Mouse (Mus musculus) lung, postnatal 0 days (tissue): ENCODE measurements around the gene Myo10. TPM values are rescaled to one million over a fixed set of nuclear protein-coding genes. Genes with fewer than 3 reads are reported as not detected.
A peak's percentile ranks its signal among the peaks of the same experiment; 100 is the strongest.

Experiments
- ATAC-seq: fragments of 200-750 bp; cut with Nextera tagmentation; 2 replicates; pipeline ENCODE4 v1.8.0; 2017; ENCODE audit warnings: moderate library complexity
- DNase-seq: peaks from one replicate; pipeline ENCODE4 v3.0.0-alpha.2; 2016; ENCODE audit warnings: low spot score
- H3K27ac ChIP-seq: fragments of 300-500 bp; sonication (generic); 2 replicates; pipeline ENCODE4 v1.5.1; 2014; ENCODE audit warnings: antibody characterized with exemption, mild to moderate bottlenecking, low read length, mixed read lengths
- H3K27me3 ChIP-seq: fragments of 300-500 bp; sonication (generic); replicated peaks from 2 replicates; pipeline ENCODE4 v1.6.1; 2014; ENCODE audit warnings: low read length, mixed read lengths; ENCODE audit not compliant: insufficient read depth
- H3K36me3 ChIP-seq: fragments of 300-500 bp; sonication (generic); 2 replicates; pipeline ENCODE4 v1.6.1; 2014; ENCODE audit warnings: low read length, mixed read lengths; ENCODE audit not compliant: insufficient read depth
- H3K4me1 ChIP-seq: fragments of 300-500 bp; sonication (generic); 2 replicates; pipeline ENCODE4 v1.6.1; 2014; ENCODE audit warnings: antibody characterized with exemption, low read depth, low read length, mixed read lengths; ENCODE audit not compliant: insufficient read depth
- H3K4me2 ChIP-seq: fragments of 300-500 bp; sonication (generic); replicated peaks from 2 replicates; pipeline ENCODE4 v1.6.1; 2014; ENCODE audit warnings: low read depth, mild to moderate bottlenecking, low read length, moderate library complexity, mixed read lengths
- H3K4me3 ChIP-seq: fragments of 300-500 bp; sonication (generic); 2 replicates; pipeline ENCODE4 v1.5.1; 2014; ENCODE audit warnings: low read depth, low read length
- H3K9ac ChIP-seq: fragments of 300-500 bp; sonication (generic); replicated peaks from 2 replicates; pipeline ENCODE4 v1.6.1; 2014; ENCODE audit warnings: low read depth, mild to moderate bottlenecking
- H3K9me3 ChIP-seq: fragments of 300-500 bp; sonication (generic); 2 replicates; pipeline ENCODE4 v1.6.1; 2016; ENCODE audit warnings: low read length, mixed read lengths
- CTCF ChIP-seq: IDR thresholded peaks from 2 replicates; pipeline ENCODE4 v1.5.1; 2016; ENCODE audit warnings: antibody characterized with exemption, mild to moderate bottlenecking
- EP300 ChIP-seq: IDR thresholded peaks from 2 replicates; pipeline ENCODE4 v1.6.1; 2016; ENCODE audit warnings: antibody characterized with exemption, mild to moderate bottlenecking, control low read depth
- WGBS: fragments of 180-500 bp; shearing (Covaris S2); extraction: QIAGEN DNeasy Blood & Tissue Kit; methylation state at CpG from one replicate; pipeline ENCODE4 v1.1.7; 2014; 5-methylcytosine and 5-hydroxymethylcytosine counted together
- polyA plus RNA-seq: library from polyadenylated mRNA; unstranded; fragments of >200 nt; fragmentation: Nextera tagmentation; extraction: Ambion mirVana; gene quantifications from 2 replicates; pipeline ENCODE4 v1.2.1, GENCODE M21; 2015

Myo10 gene
- polyA plus RNA-seq, 1 experiment from 2014 or later: 17.3 TPM

DNA sequence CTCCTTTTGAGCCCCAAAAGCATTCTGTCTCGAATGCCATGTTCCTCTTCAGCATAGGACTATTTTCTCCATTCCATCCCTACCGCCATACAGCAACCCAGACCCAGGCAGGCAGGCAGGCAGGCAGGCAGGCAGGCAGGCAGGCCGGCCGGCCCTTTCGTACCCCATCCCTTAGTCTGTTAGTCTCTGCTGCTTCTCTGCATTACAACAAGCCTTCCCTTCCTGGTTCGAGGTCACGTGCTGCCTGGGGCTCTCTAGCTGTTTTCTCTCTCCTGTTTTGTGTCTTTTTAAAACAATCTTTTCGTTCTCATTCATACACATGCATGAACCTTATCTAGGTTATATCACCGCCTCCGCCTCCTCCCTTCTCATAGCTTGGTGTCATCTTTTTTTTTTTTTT is 149.5 kb downstream of the Myo10 start:
- DNase-seq (no peak), ATAC-seq (no peak)
- no peaks in the 10 kb centered on the region for H3K9me3 ChIP-seq
- peaks cover 12% of the 10 kb centered on the region; the same call in 1 of the 2 replicates for H3K4me1 ChIP-seq
- H3K36me3 ChIP-seq: no peaks in the 10 kb centered on the region
- no peak overlapping the region for H3K4me2 ChIP-seq
- no peak overlapping the region for H3K27ac ChIP-seq
- no peak overlapping the region for H3K9ac ChIP-seq
- no peaks in the 10 kb centered on the region for H3K27me3 ChIP-seq
- WGBS: 96% methylated on average over 10 of the region's 10 CpGs
- no peak overlapping the region for H3K4me3 ChIP-seq
- no peak for TF ChIP-seq CTCF
- TF ChIP-seq EP300: no peak

GRCm38 (mm10) chr15:25773711-25774513 is 151.6 kb downstream of the Myo10 start:
- H3K4me2 ChIP-seq: peak overlapping the region; percentile 58
- no peaks in the 10 kb centered on the region for H3K9me3 ChIP-seq
- peak; percentile 79 for DNase-seq
- no peak overlapping the region for H3K9ac ChIP-seq
- TF ChIP-seq CTCF (no peak), EP300 (no peak)
- peak; percentile 63 for ATAC-seq
- 6% methylated on average over 21 of the region's 21 CpGs for WGBS
- peaks cover 4% of the 10 kb centered on the region; the same call in 1 of the 2 replicates for H3K4me1 ChIP-seq
- H3K27ac ChIP-seq: peak overlapping the region; percentile 78
- peak overlapping the region; percentile 32 for H3K4me3 ChIP-seq
- H3K27me3 ChIP-seq: no peaks in the 10 kb centered on the region
- H3K36me3 ChIP-seq: no peaks in the 10 kb centered on the region

- Histone ChIP-seq H3K27me3 (no peaks in the 10 kb centered on the region), H3K9ac (no peak overlapping the region), H3K9me3 (no peaks in the 10 kb centered on the region), H3K27ac (no peak overlapping the region), H3K4me1 (no peaks in the 10 kb centered on the region; the same call in 1 of the 2 replicates), H3K4me2 (no peak overlapping the region), H3K36me3 (peaks cover 32% of the 10 kb centered on the region), H3K4me3 (no peak overlapping the region)
- WGBS: 56% methylated on average over 8 of the region's 8 CpGs
- no peak for DNase-seq
- ATAC-seq: no peak
- TF ChIP-seq CTCF (no peak), EP300 (no peak)
These were observed 156.6 kb downstream of the Myo10 start for GRCm38 (mm10) chr15:25778937-25779336.

GRCm38 (mm10) chr15:25779522-25780191 is 157.3 kb downstream of the Myo10 start:
- DNase-seq (no peak), ATAC-seq (no peak)
- Histone ChIP-seq H3K36me3 (peaks cover 36% of the 10 kb centered on the region), H3K9me3 (no peaks in the 10 kb centered on the region), H3K4me1 (no peaks in the 10 kb centered on the region; the same call in 1 of the 2 replicates), H3K27me3 (no peaks in the 10 kb centered on the region), H3K4me3 (no peak overlapping the region), H3K4me2 (no peak overlapping the region), H3K9ac (no peak overlapping the region), H3K27ac (no peak overlapping the region)
- TF ChIP-seq EP300 (no peak), CTCF (no peak)
- 74% methylated on average over 23 of the region's 23 CpGs for WGBS

DNA sequence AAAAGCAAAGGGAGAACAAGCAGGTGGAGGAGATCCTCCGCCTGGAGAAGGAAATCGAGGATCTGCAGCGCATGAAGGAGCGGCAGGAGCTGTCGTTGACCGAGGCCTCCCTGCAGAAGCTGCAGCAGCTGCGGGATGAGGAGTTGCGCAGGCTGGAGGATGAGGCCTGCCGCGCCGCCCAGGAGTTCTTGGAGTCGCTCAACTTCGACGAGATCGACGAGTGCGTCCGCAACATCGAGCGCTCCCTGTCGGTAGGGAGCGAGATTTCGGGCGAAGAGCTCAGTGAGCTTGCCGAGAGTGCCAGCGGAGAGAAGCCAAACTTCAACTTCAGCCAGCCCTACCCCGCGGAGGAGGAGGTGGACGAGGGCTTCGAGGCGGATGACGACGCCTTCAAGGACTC is 158.7 kb downstream of the Myo10 start:
- no peak overlapping the region for H3K4me2 ChIP-seq
- ATAC-seq (no peak), DNase-seq (no peak)
- H3K9ac ChIP-seq: no peak overlapping the region
- no peaks in the 10 kb centered on the region for H3K27me3 ChIP-seq
- H3K9me3 ChIP-seq: no peaks in the 10 kb centered on the region
- H3K36me3 ChIP-seq: peaks cover 49% of the 10 kb centered on the region
- no peak overlapping the region for H3K4me3 ChIP-seq
- no peak overlapping the region for H3K27ac ChIP-seq
- no peak for TF ChIP-seq EP300
- TF ChIP-seq CTCF: no peak
- no peaks in the 10 kb centered on the region for H3K4me1 ChIP-seq
- WGBS: 90% methylated on average over 33 of the region's 33 CpGs
